Mouse (Mus musculus) left cerebral cortex, adult 11 months (tissue): Measurements from ENCODE around the gene 1810055G02Rik.
A peak's percentile ranks its signal among the peaks of the same experiment; 100 is the strongest.

Experiments
- DNase-seq: peaks from one replicate; pipeline ENCODE4 v3.0.0; 2022; ENCODE audit warnings: low spot score

Gene 1810055G02Rik

GRCm38 (mm10) chr19:3708078-3709012 is at the start of gene 1810055G02Rik:
Gene 1810055G02Rik (plus strand): TSS chr19:3708293.
- DNase-seq: peak; percentile 98

DNA sequence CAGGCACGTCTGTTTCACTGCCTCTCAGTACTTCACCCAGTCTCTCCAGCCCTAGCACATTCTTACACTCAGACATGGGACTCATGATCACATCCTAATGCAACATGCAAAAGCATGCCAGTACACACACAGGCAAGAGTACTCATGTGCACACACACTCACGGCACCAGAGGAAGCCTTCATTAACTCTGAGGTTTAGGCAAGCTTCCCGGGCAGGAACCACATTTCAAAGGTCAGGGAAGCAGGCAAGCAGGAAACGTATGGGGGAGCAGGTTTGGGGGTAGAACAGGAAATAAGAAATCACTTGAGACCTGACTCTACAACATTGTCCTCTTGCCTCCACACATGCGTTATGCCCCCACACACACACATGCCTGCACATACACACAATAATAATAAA is 42.6 kb upstream of the 1810055G02Rik start:
- DNase-seq: no peak

GRCm38 (mm10) chr19:3666632-3667031 is 41.5 kb upstream of the 1810055G02Rik start:
- no peak for DNase-seq

DNA sequence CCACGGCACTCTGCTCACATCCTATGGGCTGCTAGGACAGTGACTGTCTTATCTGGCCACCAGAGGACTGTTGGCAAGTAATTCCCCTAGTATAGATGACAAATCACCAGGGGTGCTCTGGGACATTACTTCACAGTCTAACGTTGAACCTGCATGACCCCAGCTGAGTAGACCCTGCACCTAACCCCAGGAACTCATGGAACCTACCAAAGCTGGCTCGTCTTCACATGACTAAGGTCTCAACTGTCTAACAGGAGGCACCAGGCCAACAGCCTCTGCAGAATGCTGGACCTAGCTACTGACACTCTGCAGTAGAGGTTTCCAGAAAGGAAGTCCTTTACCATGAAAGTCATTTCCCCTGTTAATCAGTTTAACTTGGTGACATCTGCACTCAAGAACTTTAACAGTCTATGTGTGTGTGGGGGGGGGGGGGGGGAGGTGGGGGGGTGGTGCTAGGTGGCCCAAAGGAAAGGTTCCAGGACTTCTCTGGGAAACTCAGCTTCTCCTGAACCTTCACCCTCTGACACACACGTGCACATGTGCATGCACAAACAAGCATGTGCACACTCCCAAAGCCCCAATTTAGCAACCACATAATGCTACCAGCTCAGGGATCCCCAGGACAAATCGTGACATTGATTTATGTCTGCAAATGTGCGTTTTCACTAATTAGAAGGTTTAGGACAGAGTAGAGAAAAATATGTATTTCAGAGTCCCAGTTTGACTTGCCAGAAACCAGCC is 40.8 kb upstream of the 1810055G02Rik start:
- DNase-seq: no peak

- no peak for DNase-seq
These were observed 40.1 kb upstream of the 1810055G02Rik start for GRCm38 (mm10) chr19:3667979-3668378.

DNA sequence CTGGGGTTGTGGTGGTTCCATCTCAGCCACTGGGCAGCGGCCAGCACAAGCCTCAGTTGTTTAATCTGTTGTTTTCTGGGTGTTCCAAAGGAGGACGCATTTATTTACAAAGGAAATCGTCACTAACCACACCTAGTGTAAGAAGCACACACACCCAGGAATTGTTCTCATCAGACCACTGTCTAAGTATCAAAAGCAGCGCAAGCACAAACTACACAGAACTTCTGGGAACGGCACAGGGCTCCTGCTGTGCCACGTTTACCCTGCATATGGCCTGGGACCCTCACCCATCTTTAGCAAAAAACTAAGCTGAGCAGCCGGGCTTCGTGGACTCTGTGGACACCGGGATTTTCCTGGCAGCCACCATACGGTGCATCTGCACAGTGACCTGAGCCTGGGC is 39.5 kb upstream of the 1810055G02Rik start:
- no peak for DNase-seq

DNA sequence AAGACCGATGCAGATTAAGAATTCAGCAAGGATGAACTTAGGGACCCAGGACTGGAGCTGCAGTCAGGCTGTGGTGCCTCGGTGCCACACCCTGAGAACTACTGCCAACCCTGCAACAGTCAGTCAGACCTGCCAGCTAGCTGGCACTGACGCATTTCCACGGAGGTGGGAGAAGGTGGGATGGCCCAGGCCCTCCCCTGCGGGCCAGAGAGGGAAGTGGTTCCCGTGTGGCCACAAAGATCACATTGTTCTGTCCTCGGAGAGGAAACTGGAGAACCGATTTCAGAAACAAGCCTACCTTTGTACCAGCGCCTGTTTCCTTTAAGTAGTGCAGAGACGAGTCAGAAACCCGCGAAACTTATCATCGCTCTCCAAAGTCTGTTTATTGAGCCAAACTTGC is 39.0 kb upstream of the 1810055G02Rik start:
- DNase-seq: no peak

DNA sequence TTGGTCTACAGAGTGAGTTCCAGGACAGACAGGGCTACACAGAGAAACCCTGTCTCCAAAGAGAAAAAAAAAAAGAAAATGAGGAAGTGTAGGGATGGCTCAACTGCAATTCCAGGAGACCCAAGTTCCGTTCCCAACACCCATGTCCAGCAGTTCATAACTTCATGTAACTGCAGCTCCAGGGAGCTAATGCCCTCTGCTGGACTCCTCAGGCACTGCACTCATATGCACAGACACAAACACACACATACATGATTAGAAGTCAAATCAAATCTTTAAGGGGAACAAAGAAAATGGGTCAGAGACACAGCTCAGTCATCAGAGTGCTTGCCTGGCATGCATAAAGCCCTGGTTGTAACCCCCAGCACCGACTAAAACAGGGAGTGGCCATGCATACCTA is 34.9 kb upstream of the 1810055G02Rik start:
- no peak for DNase-seq

- DNase-seq: no peak
These were observed 33.8 kb upstream of the 1810055G02Rik start for GRCm38 (mm10) chr19:3674122-3674855.

GRCm38 (mm10) chr19:3680732-3681131 is 27.4 kb upstream of the 1810055G02Rik start:
- DNase-seq: no peak

DNA sequence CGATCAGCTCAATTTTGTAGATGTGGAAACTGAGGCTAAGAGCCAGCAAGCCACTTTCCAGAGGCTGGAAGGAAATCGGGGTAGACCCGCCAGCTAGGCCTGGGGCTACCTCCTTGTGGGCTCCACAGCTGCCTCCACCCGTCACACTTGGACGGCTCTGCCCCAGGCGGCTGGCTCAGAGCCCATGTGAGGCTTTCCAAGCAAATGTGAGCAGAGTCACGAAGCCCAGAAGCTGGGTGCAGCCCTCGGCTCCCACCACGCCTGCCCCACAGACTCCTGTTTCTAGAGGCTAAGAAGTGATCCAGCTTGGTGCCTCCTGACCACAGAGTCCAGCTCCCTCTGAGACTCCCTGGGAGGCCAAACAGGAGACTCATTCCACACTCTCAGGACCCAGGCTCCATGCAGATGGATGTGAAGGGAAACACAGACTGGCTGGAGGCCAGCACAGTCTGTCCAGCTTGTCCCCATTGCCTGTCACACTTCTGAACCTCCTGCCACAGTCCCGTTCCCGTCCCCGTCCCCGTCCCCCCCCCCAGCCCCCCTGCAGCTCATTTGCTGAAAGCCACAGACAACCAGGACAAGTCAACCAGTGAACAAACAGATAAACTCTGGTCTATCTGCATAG is 26.7 kb upstream of the 1810055G02Rik start:
- no peak for DNase-seq

DNA sequence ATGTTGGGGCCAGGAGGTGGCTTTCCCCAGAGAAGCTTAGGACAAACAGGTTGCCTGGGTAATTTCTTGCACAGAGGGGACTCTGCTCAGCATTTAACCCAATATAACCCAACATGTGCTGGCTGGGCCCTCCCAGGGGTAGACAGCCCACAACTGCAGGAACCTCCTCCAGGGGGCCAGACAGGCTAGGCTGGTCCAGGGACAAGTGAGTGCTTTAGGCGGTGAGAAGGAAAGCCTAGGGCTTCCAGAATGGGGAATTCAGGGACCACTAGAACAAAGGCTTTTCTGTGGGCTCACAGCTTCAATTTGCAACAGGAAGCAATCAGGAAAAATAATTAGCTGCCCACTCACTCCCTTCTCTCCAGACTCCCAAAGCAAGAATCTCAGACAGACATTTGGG is 23.7 kb upstream of the 1810055G02Rik start:
- DNase-seq: no peak

DNA sequence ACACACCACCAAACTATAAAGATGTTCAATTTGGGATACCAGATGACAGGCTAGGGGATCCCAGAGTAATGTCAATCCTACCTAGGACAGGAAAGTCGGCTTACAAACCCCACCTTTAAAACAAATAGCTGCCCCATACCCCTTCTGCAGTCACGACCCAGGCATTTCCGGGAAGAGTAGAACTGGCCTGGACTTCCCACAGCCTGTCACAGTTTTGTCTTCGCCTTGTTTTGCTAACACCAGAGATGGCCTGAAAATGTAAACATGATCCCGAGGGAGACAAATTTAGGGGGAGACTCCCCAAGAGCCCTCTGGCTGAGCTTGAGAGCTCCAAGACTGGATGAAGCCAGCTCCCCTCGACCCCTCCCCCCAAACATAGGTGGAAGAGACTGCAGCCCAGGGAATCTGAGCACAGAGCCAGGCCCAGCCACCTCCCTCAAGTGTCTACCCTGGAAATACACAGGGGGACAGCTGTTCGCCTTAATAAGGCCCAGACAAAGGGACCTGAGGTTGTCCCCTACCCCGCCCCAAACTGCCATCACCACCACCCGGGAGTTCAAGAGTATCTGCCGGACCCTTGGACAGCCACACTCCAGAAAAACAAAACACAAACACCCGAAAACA is 23.0 kb upstream of the 1810055G02Rik start:
- no peak for DNase-seq

DNA sequence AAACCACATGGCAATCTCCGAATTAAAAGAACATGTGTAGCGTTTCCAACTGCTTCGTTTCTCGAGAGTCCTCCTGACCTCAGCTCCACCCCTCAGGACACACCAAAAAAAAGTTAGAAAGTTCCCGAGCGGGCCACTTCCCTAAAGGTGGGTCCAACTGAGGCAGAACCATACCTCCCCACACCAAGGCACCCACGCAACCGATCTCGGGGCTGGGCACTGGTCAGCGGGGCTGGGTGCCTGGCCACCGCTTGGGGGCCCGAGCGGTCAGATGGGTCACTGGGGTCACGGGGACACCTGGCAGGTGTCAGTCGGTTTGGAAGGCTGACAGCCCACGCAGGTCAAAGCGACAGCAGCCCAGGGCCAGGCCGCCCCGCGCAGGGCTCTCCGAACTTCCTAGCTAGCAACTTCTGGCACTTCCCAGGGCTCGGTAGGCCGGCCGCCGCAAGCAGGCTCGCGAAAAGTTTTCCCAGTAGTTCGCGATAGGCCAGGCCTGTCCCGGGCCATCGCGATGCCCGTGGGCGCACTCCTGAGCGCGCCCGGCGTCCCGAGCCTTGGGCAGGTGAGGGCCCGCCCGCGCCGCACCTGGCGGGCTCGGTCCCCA is 22.4 kb upstream of the 1810055G02Rik start:
- DNase-seq: no peak

DNA sequence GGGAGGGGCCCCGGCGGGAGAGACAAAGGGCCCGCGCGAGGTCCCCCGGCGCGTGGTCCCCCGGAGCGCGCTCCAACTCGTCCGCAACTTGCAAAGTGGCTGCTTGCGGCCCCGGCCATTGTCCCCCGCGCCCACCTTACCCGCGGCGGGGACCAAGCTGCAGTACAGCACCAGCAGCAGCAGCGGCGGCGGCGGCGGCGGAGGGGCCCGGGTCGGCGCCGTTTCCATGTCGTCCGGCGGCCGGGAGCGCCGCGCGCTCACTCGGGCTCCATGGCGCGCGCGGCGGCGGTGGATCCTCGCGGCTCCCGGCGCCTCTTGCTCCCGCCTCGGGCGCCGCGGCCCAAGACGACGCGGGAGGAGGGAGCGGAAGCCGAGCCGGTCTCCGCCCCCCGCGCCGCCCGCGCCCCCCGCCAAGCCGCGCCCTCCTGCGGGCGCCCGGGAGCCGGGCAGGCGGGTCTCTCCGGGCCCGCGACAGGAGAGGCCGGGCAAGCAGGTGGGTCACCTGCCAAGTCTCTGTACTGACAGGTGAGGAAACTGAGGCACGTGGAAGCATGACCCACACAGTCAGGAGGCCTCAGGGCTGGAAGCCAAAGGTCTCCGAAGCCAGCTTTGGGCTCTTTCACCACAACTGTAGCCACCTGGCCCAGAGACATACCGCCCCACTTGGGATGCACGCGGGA is 21.7 kb upstream of the 1810055G02Rik start, which contains the start of gene Lrp5:
TSS of gene Lrp5 (minus strand) at position 350 of the 680 bp plus-strand sequence.
- no peak for DNase-seq

DNA sequence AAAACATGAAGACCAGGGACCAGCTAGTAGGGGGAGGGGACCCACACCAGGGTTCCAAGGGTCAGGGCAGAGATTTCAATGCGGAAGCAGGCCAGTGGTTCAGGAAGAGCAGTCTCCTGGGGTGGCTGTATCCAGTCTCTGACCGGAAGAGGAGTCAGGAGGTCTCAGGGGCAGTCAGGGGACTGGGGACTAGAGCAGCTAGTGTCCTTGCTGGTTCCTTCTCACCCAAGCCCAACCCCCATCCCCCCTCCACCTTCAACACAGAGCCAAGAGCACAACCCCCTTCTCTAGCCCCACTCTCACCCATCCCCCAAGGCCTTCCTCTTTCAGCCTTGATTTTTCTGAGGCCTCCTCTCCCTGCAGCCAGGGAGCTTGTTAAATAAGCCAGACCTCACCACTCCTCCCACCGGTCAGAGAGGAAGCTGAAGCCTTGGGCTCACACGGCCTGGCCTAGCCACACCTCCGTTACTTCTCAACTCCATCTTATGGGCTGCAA is 20.4 kb upstream of the 1810055G02Rik start:
- DNase-seq: no peak

DNA sequence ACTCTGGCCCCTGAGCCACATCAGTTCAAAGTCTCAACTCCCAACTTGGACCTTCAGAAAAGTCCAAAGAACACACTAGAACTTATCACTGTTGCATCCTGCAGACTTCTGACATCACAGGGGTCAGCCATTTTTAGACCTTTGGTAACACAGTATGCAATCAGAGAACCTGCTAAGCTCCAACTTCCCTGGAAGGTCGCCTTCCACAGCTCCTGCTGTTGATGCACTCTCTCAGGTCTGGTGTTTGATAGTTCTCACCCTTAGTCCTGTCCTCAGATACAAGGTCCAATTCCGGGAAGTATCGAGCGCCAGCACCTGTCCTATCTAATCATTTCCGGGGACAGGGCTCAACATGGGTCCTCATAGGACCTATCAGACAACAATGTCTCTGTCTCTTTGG is 16.8 kb upstream of the 1810055G02Rik start:
- DNase-seq: no peak

DNA sequence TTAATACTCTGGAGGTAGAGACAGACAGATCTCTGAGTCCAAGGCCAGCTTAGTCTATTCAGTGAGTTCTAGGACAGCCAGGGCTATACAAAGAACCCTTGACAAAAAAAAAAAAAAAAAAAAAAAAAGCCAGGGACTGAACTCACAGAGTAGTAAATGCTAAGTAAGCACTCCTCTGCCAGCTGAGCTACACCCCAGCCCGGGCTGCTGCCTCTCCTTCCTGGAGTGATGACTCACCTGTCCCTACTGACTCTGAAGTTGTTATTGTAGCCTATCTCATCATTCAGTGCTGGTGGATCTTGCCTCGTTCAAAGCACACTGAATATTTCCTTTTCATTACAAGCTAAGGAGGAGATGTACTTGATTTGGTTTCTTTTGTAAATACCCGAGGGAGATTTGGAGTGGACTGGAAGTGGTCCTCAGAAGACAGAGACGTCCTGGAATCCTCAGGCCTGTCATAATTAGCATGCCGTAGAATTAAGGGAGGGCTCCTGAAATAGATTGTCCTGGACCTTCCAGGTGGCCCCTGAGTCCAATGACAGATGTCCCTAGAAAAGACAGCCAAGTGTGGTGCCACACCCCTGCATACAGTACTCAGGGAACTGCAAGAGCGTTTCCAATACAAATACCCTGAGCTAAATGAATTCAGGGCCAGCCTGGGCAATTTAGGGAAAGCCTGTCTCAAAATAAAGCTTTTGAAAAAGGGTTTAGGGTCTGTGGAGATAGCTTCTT is 15.5 kb upstream of the 1810055G02Rik start:
- DNase-seq: no peak

DNA sequence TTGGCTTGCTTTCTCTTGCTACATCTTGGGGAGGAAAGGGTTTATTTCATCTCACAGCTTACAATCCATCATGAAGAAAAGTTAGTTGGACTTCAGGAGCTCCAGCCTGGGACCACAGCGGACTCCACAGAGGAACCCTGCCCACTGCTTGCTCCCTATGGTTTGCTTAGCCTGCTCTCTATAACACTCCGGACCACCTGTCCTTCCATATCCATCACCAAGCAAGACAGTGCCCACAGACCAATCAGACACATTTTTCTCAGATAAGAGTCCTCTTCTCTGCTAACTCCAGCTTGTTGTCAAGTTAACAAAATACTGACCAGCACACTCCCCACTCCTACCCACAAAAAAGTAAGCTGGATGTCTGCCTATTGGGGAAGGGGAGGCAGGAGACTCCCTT is 13.6 kb upstream of the 1810055G02Rik start:
- no peak for DNase-seq

DNA sequence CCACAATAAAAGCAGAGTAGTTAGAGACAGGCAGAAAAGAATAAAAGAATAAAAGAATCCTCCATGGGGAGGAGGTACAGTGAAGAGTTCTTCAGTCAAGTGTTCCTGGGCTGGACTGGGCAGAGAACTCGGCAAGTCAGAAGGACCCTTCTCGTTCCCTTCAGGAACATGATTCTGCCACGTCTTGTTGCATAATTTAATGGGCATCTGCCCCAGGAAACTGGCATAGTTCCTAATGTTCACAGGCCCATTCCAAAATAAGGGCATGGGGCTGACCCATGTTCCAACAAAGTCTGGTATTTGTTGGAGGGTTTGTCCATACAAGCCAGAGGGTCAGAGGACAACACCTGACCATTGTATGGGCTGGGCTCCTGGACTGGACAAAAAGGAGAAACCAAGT is 13.1 kb upstream of the 1810055G02Rik start:
- DNase-seq: no peak
